Mouse (Mus musculus): ENCODE measurements around the gene Dnm3.

GRCm38 (mm10) chr1:162179401-162179800 is 298.4 kb downstream of the Dnm3 start:
- TF ChIP-seq POLR2A (IDR thresholded peaks at IDR 0.05; ENCODE audit: control insufficient read depth in 1 of 2, insufficient read depth in 1 of 2, low read depth in 1 of 2, low read length in 2 of 2, poor library complexity in 1 of 2) (no peak), MAFK (IDR thresholded peaks at IDR 0.05; ENCODE audit: borderline replicate concordance, low read depth, low read length) (no peak), SIN3A (IDR thresholded peaks at IDR 0.05; ENCODE audit: low read length) (no peak), USF2 (IDR thresholded peaks at IDR 0.05; ENCODE audit: borderline replicate concordance in 1 of 2, insufficient read depth in 1 of 2, low read depth in 1 of 2, low read length in 2 of 2) (no peak), ZNF384 (IDR thresholded peaks at IDR 0.05; ENCODE audit: low read depth, low read length) (no peak), ZC3H11A (IDR thresholded peaks at IDR 0.05; ENCODE audit: low read depth, low read length) (no peak), GATA1 (IDR thresholded peaks at IDR 0.05; ENCODE audit: low read depth, low read length) (no peak), ETS1 (IDR thresholded peaks at IDR 0.05; ENCODE audit: low read depth, low read length) (no peak), MAX (IDR thresholded peaks at IDR 0.05; ENCODE audit: low read length) (no peak), HCFC1 (IDR thresholded peaks at IDR 0.05; ENCODE audit: low read depth, low read length) (no peak), TAL1 (IDR thresholded peaks at IDR 0.05; ENCODE audit: low read length) (no peak)
